Mouse (Mus musculus): ENCODE data around the gene Klk1b5.

DNA sequence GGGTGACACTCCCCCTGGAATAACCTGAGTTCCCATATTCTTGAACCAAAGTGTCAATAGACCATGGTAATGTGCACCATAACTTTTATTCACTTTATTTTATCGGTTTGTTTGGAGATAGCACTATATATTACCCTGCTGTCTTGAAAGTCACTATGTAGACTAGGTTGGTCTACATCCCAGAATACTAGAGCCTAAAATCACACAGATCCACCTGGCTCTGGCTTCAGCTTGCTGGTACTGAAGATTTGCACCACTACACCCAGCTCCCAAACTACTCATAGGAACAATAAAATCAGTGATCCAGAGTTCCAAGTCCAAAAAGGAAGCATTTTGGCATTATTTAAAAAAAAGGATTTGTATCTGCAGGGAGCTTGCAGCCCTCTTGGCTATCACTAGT, at the start of gene Klk1b5:
- TF ChIP-seq CTCF (IDR thresholded peaks at IDR 0.05; ENCODE audit: insufficient read depth, low read depth, low read length) (no peak), POLR2A (IDR thresholded peaks at IDR 0.05; ENCODE audit: insufficient read depth, low read depth, low read length) (no peak)
